Mouse (Mus musculus) heart, adult 2 months (tissue): Measurements from ENCODE around the gene Nos3. TPM values are rescaled to one million over a fixed set of nuclear protein-coding genes. Genes with fewer than 3 reads are reported as not detected.

ENCODE experiments used
- DNase-seq, 2 experiments: peaks; one replicate each; pipeline ENCODE4 v3.0.0; 2021
- H3K27ac ChIP-seq: fragments of 200-600 bp; 2 replicates; pipeline ENCODE4 v1.8.1; 2022
- H3K27me3 ChIP-seq: fragments of 200-500 bp; 2 replicates; pipeline ENCODE4 v1.6.1; 2012; ENCODE audit warnings: mild to moderate bottlenecking, low read length, inconsistent platforms, mixed read lengths; ENCODE audit not compliant: control insufficient read depth, insufficient read depth
- H3K36me3 ChIP-seq: fragments of 200-500 bp; 2 replicates; pipeline ENCODE4 v1.6.1; 2012; ENCODE audit warnings: low read length, inconsistent platforms; ENCODE audit not compliant: control insufficient read depth, insufficient read depth
- H3K4me1 ChIP-seq: fragments of 200-500 bp; 2 replicates; pipeline ENCODE4 v1.6.1; 2011; ENCODE audit warnings: low read length; ENCODE audit not compliant: control insufficient read depth, insufficient read depth
- H3K4me3 ChIP-seq: fragments of 200-600 bp; 2 replicates; pipeline ENCODE4 v1.8.1; 2022
- H3K79me2 ChIP-seq: fragments of 200-500 bp; replicated peaks from 2 replicates; pipeline ENCODE4 v1.6.1; 2012; ENCODE audit warnings: mild to moderate bottlenecking, inconsistent platforms, low read length, moderate library complexity, mixed read lengths; ENCODE audit not compliant: control insufficient read depth, insufficient read depth
- H3K9ac ChIP-seq: fragments of 200-500 bp; 2 replicates; pipeline ENCODE4 v1.6.1; 2012; ENCODE audit warnings: low read depth, mild to moderate bottlenecking, control low read depth, inconsistent platforms, low read length, mixed read lengths
- CTCF ChIP-seq: fragments of 200-600 bp; IDR thresholded peaks from 2 replicates; pipeline ENCODE4 v1.8.1; 2022; ENCODE audit warnings: antibody characterized with exemption, mild to moderate bottlenecking, moderate library complexity
- EP300 ChIP-seq: fragments of 200-500 bp; IDR thresholded peaks from 2 replicates; pipeline ENCODE4 v1.6.1; 2011; ENCODE audit warnings: low read depth, low read length, control low read depth; ENCODE audit not compliant: insufficient read depth
- POLR2A ChIP-seq: fragments of 200-500 bp; IDR thresholded peaks from 2 replicates; pipeline ENCODE4 v1.6.1; 2011; ENCODE audit warnings: mild to moderate bottlenecking, low read depth, low read length, control low read depth; ENCODE audit not compliant: insufficient read depth
- WGBS: fragments of 180-500 bp; shearing (Covaris S2); methylation state at CpG from one replicate; pipeline ENCODE4 v1.1.7; 2018; 5-methylcytosine and 5-hydroxymethylcytosine counted together
- intact Hi-C: fragments of 180-260 bp; cut with DNase I; formaldehyde crosslinking; loops from one replicate; pipeline ENCODE4 v1.15.1; 2025
- polyA plus RNA-seq: library from polyadenylated mRNA; depleted of rRNA; stranded (reverse); fragments of >200 nt; gene quantifications from 2 replicates; pipeline ENCODE4 v1.2.3, GENCODE M21; 2012
- total RNA-seq, 2 experiments: library from RNA; stranded (reverse); gene quantifications; 2 replicates each; pipeline ENCODE4 v1.2.3; 2021

The Nos3 gene
- total and polyA plus RNA-seq, 3 experiments: 23.5 to 30.7 (median 24.4) TPM

- TF ChIP-seq EP300 (no peak), CTCF (no peak), POLR2A (no peak)
- Histone ChIP-seq H3K9ac (no peak overlapping the region), H3K36me3 (peaks cover 2% of the 10 kb centered on the region; the same call in 1 of the 2 replicates), H3K4me3 (no peak overlapping the region), H3K4me1 (peaks cover 20% of the 10 kb centered on the region), H3K27ac (no peak overlapping the region), H3K27me3 (no peaks in the 10 kb centered on the region), H3K79me2 (no peaks in the 10 kb centered on the region)
- intact Hi-C loops: no loop called here
- 77% methylated on average over 7 of the region's 7 CpGs for WGBS
- DNase-seq: no peak
Measured at GRCm38 (mm10) chr5:24347186-24347875, 17.3 kb upstream of the Nos3 start.

DNA sequence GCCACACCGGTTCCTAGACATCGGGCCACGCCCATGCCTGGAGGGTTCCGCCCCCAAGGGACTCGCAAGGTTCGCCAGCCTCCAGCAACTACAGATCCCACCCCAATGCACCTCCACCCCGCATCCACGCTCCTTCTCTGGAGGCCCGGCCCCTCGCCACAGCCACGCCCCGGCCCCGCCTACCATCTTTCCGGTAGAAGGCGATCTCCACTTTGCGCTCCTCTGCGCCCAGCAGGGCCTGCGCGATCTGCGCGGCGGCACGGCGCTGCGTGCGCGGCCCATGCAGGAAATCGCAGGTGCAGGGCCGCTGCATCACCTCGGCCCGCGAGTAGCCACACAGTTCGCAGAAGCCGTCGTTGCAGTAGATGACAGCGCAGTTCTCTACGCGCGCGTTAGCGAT is 16.5 kb upstream of the Nos3 start:
- Histone ChIP-seq H3K27ac (peak overlapping the region; percentile 83; the same call in 1 of the 2 replicates), H3K79me2 (no peaks in the 10 kb centered on the region), H3K4me1 (peaks cover 18% of the 10 kb centered on the region), H3K36me3 (peaks cover 2% of the 10 kb centered on the region; the same call in 1 of the 2 replicates), H3K27me3 (no peaks in the 10 kb centered on the region; the same call in 1 of the 2 replicates), H3K9ac (peak overlapping the region; percentile 33; the same call in 1 of the 2 replicates), H3K4me3 (peak overlapping the region; percentile 43)
- peak; percentile 61; the same call in 1 of the 2 replicates for TF ChIP-seq POLR2A
- no peak for TF ChIP-seq CTCF
- DNase-seq: peak; percentile 77 to 81
- 2% methylated on average over 41 of the region's 41 CpGs for WGBS
- intact Hi-C loops: no loop called here

- DNase-seq: peak; percentile 51 to 59
- intact Hi-C loops: no loop called here
- H3K36me3 ChIP-seq: peaks cover 2% of the 10 kb centered on the region; the same call in 1 of the 2 replicates
- peaks cover 17% of the 10 kb centered on the region for H3K4me1 ChIP-seq
- WGBS: 1% methylated on average over 30 of the region's 30 CpGs
- H3K4me3 ChIP-seq: peak overlapping the region; percentile 43
- H3K27me3 ChIP-seq: no peaks in the 10 kb centered on the region; the same call in 1 of the 2 replicates
- TF ChIP-seq POLR2A (no peak; the same call in 1 of the 2 replicates), EP300 (no peak), CTCF (no peak)
- peak overlapping the region; percentile 83 for H3K27ac ChIP-seq
- peak overlapping the region; percentile 33 for H3K9ac ChIP-seq
- H3K79me2 ChIP-seq: no peaks in the 10 kb centered on the region
Measured at GRCm38 (mm10) chr5:24348546-24348945, 16.1 kb upstream of the Nos3 start.

DNA sequence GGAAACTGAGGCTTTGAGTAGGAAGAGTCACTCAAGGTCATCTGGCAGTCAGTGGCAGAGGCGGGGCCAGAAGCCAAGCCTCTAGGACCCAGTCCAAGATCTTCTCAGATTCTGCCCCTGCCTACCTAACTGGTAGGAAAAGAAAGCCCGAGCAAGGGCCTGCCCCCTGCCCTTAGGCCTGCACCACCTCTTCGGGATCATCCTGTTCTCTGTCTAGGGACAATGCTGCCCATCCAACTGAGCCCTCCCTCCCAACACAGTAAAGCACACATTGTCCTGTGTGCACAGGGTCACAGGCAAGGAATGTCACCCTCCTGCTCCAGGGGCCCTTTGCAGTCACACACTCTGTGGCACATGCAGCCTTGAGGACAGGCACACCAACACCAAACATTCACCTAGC is 14.5 kb upstream of the Nos3 start:
- WGBS: 60% methylated on average over 3 of the region's 3 CpGs
- Histone ChIP-seq H3K36me3 (peaks cover 2% of the 10 kb centered on the region; the same call in 1 of the 2 replicates), H3K4me3 (peak overlapping the region; percentile 66), H3K27ac (peak overlapping the region; percentile 83), H3K79me2 (no peaks in the 10 kb centered on the region), H3K27me3 (no peaks in the 10 kb centered on the region; the same call in 1 of the 2 replicates), H3K9ac (peak overlapping the region; percentile 39), H3K4me1 (peaks cover 7% of the 10 kb centered on the region)
- TF ChIP-seq CTCF (no peak), POLR2A (peak; percentile 68; the same call in 1 of the 2 replicates), EP300 (peak; percentile 97)
- intact Hi-C loops: no loop called here
- peak; percentile 50 to 60 for DNase-seq

DNA sequence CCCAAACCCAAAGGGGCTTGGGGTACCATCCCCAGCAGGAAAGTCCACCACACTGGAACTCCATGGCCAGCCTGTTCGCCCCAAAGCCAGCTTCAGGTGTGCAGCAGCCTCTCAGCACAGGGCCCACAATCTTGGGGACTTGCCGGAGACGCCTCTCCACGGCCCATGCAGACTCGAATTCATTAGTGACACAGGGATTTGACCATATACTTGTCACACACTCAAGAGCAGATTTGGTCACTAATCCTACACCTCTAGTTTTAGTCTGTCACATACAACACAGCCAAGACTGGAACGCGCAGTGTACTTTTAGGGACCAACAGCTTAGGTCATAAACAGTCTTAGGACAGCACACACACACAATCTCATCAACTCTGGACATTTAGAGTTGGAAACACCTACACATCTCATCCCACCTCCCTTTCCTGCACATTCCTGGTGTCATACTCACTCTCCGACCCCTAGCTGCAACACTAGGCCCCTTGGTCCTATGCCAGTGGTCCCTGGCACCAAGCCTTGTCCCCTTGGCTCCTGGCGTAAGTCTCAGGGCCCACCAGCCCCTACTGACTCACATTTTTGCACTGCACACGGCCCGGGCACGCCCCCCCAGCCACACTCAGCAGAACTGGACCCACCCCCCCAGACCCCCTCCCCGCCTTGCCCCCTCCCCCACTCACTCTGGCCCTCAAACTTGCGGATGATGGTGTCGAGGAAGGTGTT is 13.9 kb upstream of the Nos3 start:
- WGBS: 49% methylated on average over 12 of the region's 15 CpGs

More for the DNA sequence above, 13.9 kb upstream of the Nos3 start:
- H3K9ac ChIP-seq: peak overlapping the region; percentile 72
- H3K4me3 ChIP-seq: peak overlapping the region; percentile 66
- intact Hi-C loops: no loop called here
- no peaks in the 10 kb centered on the region; the same call in 1 of the 2 replicates for H3K36me3 ChIP-seq
- DNase-seq: peak in 1 of 2 experiments; percentile 42
- peaks cover 6% of the 10 kb centered on the region for H3K4me1 ChIP-seq
- peak overlapping the region; percentile 83 for H3K27ac ChIP-seq
- no peaks in the 10 kb centered on the region for H3K79me2 ChIP-seq
- TF ChIP-seq POLR2A (no peak), EP300 (no peak), CTCF (no peak)
- no peaks in the 10 kb centered on the region; the same call in 1 of the 2 replicates for H3K27me3 ChIP-seq
